Mouse (Mus musculus): Measurements from ENCODE around the gene Dusp22.
A peak's percentile ranks its signal among the peaks of the same experiment; 100 is the strongest.

Gene Dusp22

GRCm38 (mm10) chr13:30659613-30660505, at the start of gene Dusp22:
TSS of gene Dusp22 (plus strand) at chr13:30659999.
- DNase-seq (ENCODE audit: low spot score): peak; percentile 44

- DNase-seq (ENCODE audit: low spot score): no peak
Measured at GRCm38 (mm10) chr13:30612079-30612794, 47.6 kb upstream of the Dusp22 start.

- no peak for DNase-seq (ENCODE audit: low spot score)
Measured at GRCm38 (mm10) chr13:30619684-30620083, 40.1 kb upstream of the Dusp22 start.

GRCm38 (mm10) chr13:30628195-30629048, 31.4 kb upstream of the Dusp22 start:
- no peak for DNase-seq (ENCODE audit: low spot score)

DNA sequence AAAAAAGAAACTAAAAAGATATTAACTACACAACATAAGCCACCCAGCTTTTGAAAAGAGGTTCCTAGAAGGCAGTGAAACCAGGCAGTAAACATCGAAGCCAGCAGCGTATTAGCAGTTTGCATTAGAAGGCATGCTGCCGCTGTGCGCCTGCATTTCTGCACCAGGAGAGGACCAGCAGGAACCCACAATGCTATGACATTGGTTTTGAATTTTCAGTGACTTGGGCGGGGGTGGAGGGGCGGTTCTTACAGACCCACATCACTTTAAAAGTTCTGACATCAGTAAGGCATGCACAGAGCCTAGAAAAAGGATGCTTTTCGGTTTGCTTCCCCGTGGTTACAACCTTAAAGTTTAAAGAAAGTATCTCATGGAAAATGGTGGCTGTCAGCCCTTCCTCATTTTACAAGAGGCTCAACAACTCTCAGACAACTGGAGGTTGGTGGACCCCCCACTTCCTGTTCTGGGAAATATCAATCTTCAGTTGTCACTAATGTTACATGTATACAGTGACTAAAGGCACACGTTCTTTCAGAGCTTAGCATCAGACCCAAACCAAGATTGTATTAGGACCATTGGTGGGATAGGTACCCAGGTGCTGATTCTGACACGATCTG, 29.9 kb upstream of the Dusp22 start:
- DNase-seq (ENCODE audit: low spot score): peak; percentile 29

- no peak for DNase-seq (ENCODE audit: low spot score)
Measured at GRCm38 (mm10) chr13:30632998-30633397, 26.8 kb upstream of the Dusp22 start.

- peak; percentile 39 for DNase-seq (ENCODE audit: low spot score)
Measured at GRCm38 (mm10) chr13:30636453-30636852, 23.3 kb upstream of the Dusp22 start.

- DNase-seq (ENCODE audit: low spot score): no peak
Measured at GRCm38 (mm10) chr13:30638378-30639115, 21.3 kb upstream of the Dusp22 start.

- no peak for DNase-seq (ENCODE audit: low spot score)
Measured at GRCm38 (mm10) chr13:30642053-30642452, 17.7 kb upstream of the Dusp22 start.

DNA sequence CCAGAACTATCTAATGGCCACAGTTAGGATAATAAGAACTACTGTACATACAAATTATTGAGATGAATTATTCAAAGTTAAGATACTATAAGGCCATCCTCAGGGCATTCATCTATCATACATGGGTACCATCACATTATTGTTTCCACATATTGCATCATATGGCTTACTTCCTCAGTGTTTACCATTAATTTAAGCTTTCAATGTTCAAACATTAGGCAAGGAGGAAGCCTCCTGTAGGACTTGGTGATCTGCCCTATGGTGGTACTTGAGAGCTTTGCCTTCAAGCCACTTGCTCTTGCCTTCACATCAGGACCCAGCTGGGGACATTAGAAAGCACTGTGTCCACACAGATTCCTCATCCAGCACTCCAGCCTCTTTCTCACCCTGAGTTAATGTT, 11.3 kb upstream of the Dusp22 start:
- DNase-seq (ENCODE audit: low spot score): no peak

DNA sequence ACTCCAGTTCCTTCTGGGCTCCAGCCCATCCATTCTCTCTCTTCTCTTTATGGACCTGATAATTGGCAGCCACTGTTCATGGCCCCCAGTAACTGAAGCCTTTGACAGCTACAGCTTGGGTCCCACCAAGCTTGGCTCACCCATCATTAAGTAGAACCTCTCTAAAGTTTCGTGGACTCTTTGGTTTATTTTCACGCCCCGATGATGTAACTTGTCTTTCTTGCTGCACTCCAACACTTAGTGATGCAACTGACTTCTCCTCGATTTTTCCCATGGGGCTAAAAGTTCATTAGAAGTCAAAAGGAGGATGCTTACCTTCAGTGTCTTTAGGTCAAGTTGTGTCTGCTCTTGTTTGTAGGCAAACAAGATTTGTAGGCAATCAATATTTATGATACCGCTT, 10.6 kb upstream of the Dusp22 start:
- DNase-seq (ENCODE audit: low spot score): no peak

GRCm38 (mm10) chr13:30650684-30651083, 9.1 kb upstream of the Dusp22 start:
- no peak for DNase-seq (ENCODE audit: low spot score)

DNA sequence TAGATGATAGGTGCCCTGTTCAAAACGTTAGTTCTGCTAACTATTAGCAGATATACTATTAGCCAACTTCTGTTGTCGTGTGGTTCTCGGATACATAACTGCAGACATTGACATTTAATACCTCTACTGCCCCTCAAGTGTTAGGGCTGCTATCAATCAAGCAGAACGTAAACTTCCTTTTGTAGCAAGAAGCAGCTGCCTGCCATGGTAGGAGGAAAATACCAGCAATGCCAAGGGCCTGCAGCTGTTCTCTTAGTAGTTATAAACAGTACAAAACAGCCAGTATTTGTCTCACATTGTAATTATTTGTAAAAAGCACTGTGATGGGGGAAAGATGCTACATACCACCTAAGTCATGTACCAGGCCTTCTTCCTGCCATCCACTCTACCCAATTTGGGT, 6.7 kb upstream of the Dusp22 start:
- DNase-seq (ENCODE audit: low spot score): no peak

DNA sequence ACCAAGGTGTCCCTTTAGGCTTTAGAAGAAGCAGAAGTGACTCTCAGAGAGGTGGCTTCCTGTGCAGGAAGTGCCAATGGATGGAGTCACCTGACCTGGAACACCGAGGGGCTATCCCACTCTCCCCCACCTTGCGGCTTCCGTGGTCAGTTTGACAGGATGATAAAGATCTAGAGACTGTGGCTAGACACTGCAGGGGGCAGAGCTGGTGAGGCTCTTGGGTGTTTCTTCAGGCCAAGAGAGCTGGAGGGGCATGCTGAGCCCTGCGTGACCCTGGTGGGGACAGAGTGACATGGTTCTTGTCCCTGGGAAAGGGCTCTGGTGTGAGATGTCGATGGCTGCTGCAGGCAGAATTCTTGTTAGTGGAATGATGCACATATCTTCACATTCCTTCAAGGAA, 5.3 kb upstream of the Dusp22 start:
- DNase-seq (ENCODE audit: low spot score): no peak

DNA sequence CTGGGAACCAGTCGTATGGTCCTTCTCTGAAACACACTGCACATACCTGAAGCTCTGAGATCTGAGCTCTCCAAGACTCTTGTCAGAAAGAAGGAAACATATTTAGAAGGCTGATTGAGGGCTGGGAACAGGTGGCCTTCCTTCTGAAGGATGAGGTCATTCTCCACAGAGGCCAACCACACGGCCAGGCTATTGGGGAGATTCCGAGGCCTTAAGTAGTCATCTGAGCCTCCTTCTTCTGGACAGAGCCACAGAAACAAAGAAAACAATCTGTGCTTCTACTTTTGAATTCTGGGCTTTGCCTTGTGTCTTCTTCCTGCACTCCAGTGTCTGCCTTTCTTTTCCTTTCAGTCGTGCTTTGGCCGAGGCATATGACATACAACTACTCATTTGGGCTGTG, 2.9 kb upstream of the Dusp22 start:
- no peak for DNase-seq (ENCODE audit: low spot score)

DNA sequence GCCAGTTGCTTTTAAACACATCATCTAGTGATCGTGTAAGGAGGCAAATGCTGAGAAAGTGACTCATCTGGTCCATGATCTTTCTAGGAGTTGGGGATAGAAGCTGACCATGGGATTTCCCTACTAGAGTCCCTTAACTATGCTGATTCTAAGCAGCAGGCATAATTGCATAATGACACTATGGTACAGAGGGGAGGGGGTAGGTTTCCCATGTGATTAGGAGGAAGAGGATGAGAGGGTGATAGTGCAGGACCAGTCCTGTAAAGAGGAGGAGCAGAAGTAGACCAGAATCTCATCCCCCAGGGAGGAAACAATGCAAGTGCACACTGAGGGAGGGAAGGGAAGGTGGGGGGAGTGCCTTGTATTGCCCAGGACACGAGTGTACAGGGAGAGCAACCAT, 2.0 kb upstream of the Dusp22 start:
- no peak for DNase-seq (ENCODE audit: low spot score)

- no peak for DNase-seq (ENCODE audit: low spot score)
Measured at GRCm38 (mm10) chr13:30658201-30658996, 1.4 kb upstream of the Dusp22 start.

- DNase-seq (ENCODE audit: low spot score): no peak
Measured at GRCm38 (mm10) chr13:30665261-30665660, 5.5 kb downstream of the Dusp22 start.

- DNase-seq (ENCODE audit: low spot score): no peak
Measured at GRCm38 (mm10) chr13:30666537-30666936, 6.7 kb downstream of the Dusp22 start.

DNA sequence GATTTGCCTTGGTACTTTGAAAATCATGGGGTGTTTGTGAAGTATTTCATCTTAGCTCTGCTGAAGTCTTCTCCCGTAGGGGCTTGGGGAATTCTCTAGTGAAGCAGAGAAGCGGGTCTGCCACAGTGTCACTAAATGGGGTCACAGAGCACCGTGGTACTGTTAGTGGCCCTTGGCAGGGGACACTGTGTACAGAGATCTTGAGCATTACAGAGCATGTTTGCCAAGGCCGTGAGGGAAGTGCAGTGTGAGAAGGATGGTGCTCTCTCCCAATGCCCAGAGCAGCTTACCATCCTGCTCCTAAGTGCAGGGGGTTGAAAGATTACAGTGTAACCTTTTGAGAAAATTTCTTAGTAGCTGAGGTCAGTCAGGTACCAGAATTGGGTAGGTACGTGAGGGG, 8.5 kb downstream of the Dusp22 start:
- DNase-seq (ENCODE audit: low spot score): no peak

Data from T-cell, adult 2 months (primary cell).